Mouse (Mus musculus) naive thymus-derived CD4-positive, alpha-beta T cell, adult 2 months (primary cell): ENCODE data around the gene Gprc5b.

Experiments used
- DNase-seq: peaks from one replicate; pipeline ENCODE4 v3.0.0-alpha.2; 2011; ENCODE audit warnings: low read depth

The Gprc5b gene

GRCm38 (mm10) chr7:118989275-118989856 lies 5.6 kb downstream of the Gprc5b start:
- DNase-seq: no peak

GRCm38 (mm10) chr7:118986369-118986768 lies 8.6 kb downstream of the Gprc5b start:
- DNase-seq: no peak

- DNase-seq: no peak
These were observed 9.2 kb downstream of the Gprc5b start for GRCm38 (mm10) chr7:118985786-118986185.

- DNase-seq: no peak
These were observed 11.1 kb downstream of the Gprc5b start for GRCm38 (mm10) chr7:118983961-118984360.

GRCm38 (mm10) chr7:118982586-118982985 lies 12.4 kb downstream of the Gprc5b start:
- no peak for DNase-seq

- DNase-seq: no peak
These were observed 13.2 kb downstream of the Gprc5b start for GRCm38 (mm10) chr7:118981831-118982230.

GRCm38 (mm10) chr7:118981346-118981745 lies 13.7 kb downstream of the Gprc5b start:
- no peak for DNase-seq

- no peak for DNase-seq
These were observed 15.3 kb downstream of the Gprc5b start for GRCm38 (mm10) chr7:118979708-118980107.

GRCm38 (mm10) chr7:118979121-118979520 lies 15.9 kb downstream of the Gprc5b start:
- DNase-seq: no peak

GRCm38 (mm10) chr7:118977167-118977543 lies 17.9 kb downstream of the Gprc5b start:
- DNase-seq: no peak

- peak; percentile 46 for DNase-seq
These were observed 18.4 kb downstream of the Gprc5b start for GRCm38 (mm10) chr7:118976414-118977166.

GRCm38 (mm10) chr7:118975837-118976236 lies 19.2 kb downstream of the Gprc5b start:
- no peak for DNase-seq

- DNase-seq: no peak
These were observed 21.6 kb downstream of the Gprc5b start for GRCm38 (mm10) chr7:118973377-118973776.

GRCm38 (mm10) chr7:118972306-118972705 lies 22.7 kb downstream of the Gprc5b start:
- no peak for DNase-seq

GRCm38 (mm10) chr7:118971499-118971898 lies 23.5 kb downstream of the Gprc5b start:
- no peak for DNase-seq

GRCm38 (mm10) chr7:118968870-118969269 lies 26.1 kb downstream of the Gprc5b start:
- DNase-seq: no peak

GRCm38 (mm10) chr7:118965198-118965597 lies 29.8 kb downstream of the Gprc5b start:
- no peak for DNase-seq

GRCm38 (mm10) chr7:118964777-118965176 lies 30.2 kb downstream of the Gprc5b start:
- DNase-seq: no peak

- no peak for DNase-seq
These were observed 35.8 kb downstream of the Gprc5b start for GRCm38 (mm10) chr7:118959209-118959608.

GRCm38 (mm10) chr7:118956616-118957246 lies 38.3 kb downstream of the Gprc5b start:
- no peak for DNase-seq

GRCm38 (mm10) chr7:118954968-118955367 lies 40.0 kb downstream of the Gprc5b start:
- DNase-seq: no peak

GRCm38 (mm10) chr7:118953626-118954282 lies 41.3 kb downstream of the Gprc5b start:
- no peak for DNase-seq

- no peak for DNase-seq
These were observed 45.3 kb downstream of the Gprc5b start for GRCm38 (mm10) chr7:118949749-118950148.
